Comparison of ENCODE assay signal across 9 mouse cellular contexts in the genomic region with DNA sequence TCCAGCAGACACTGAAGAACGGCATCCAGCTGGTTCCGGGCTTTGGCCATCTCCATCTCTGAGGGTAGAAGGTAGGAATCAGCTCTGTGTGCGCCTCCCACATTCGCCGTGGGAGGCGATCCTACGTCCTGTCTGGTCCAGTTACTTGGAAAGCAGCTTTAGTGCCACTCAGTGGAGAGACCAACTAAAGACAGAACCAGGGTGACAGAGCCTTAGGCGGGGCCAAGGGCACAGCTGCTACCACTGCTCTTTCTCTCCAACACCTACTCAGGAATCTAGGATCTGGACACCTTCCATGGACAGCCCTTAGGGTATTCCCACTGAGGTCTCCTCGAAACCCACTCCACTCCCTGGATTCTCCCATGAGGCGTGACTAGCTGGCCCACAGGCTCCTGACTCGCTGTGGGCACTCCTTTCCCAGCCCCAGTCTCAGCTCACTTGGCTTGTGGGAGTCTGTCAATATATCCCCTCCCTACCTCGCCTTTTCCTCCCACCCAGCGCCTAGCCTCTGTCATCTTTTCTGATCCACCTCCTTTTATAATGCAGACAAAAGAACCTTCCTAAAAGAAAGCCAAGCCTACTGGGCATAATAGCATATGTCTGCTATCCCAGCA. TPM values are rescaled to one million over a fixed set of nuclear protein-coding genes. Genes with fewer than 3 reads are reported as not detected.
DNase-seq lines count a peak whose midpoint lies in the region; ATAC-seq and TF ChIP-seq lines count a peak whose summit lies in the region.
"Had no signal": no experiment of that assay in that cellular context is flagged by ENCODE, and none has a peak within 500 bp of the region (broad histone marks: within the 10 kb centered on the region; RNA-seq: fewer than 3 reads in every experiment).

No protein-coding gene starts in this region.

- peak overlapping the region; percentile 76 for H3K4me3 ChIP-seq in midbrain, embryonic 10.5 days
- no peak overlapping the region for H3K4me3 ChIP-seq in midbrain, embryonic 11.5 days (ENCODE audit: low read depth, low read length)
- H3K4me3 ChIP-seq in limb, embryonic 11.5 days (ENCODE audit: low read depth, low read length) = peak overlapping the region; percentile 39; the same call in 1 of the 2 replicates
- no peak overlapping the region for H3K4me3 ChIP-seq in stomach, postnatal 0 days (ENCODE audit: low read depth, low read length)
- H3K4me3 ChIP-seq in kidney, adult 2 months (ENCODE audit: insufficient read depth, low read depth, low read length) = no peak overlapping the region

- no peak overlapping the region; the same call in 1 of the 2 replicates for H3K4me2 ChIP-seq in midbrain, embryonic 11.5 days
- H3K4me2 ChIP-seq in limb, embryonic 11.5 days (ENCODE audit: low read depth, severe bottlenecking) = no peak overlapping the region
- H3K4me2 ChIP-seq in stomach, postnatal 0 days (replicated peaks; ENCODE audit: low read depth) = 0 out of 2 replicates have a peak overlapping the region, but pooled peaks have one; percentile 14

- no peak overlapping the region for H3K27ac ChIP-seq in midbrain, embryonic 10.5 days (replicated peaks)
- no peak overlapping the region for H3K27ac ChIP-seq in midbrain, embryonic 11.5 days (ENCODE audit: low read depth, low read length)
- H3K27ac ChIP-seq in limb, embryonic 11.5 days (replicated peaks; ENCODE audit: low read depth, low read length) = no peak overlapping the region
- no peak overlapping the region for H3K27ac ChIP-seq in stomach, postnatal 0 days (replicated peaks)
- H3K27ac ChIP-seq in kidney, adult 2 months (ENCODE audit: insufficient read depth, low read depth, low read length) = no peak overlapping the region

- peaks cover 44% of the 10 kb centered on the region for H3K36me3 ChIP-seq in midbrain, embryonic 10.5 days
- peaks cover 14% of the 10 kb centered on the region; the same call in 1 of the 2 replicates for H3K36me3 ChIP-seq in midbrain, embryonic 11.5 days (ENCODE audit: control insufficient read depth, insufficient read depth, low read length)
- peaks cover 8% of the 10 kb centered on the region; the same call in 1 of the 2 replicates for H3K36me3 ChIP-seq in limb, embryonic 11.5 days (ENCODE audit: control insufficient read depth, insufficient read depth, low read length)
- peaks cover 15% of the 10 kb centered on the region for H3K36me3 ChIP-seq in stomach, postnatal 0 days (ENCODE audit: control insufficient read depth, insufficient read depth, low read length)
- no peaks in the 10 kb centered on the region for H3K36me3 ChIP-seq in kidney, adult 2 months (ENCODE audit: control insufficient read depth, insufficient read depth, low read length)

- no peak overlapping the region for H3K9ac ChIP-seq in midbrain, embryonic 11.5 days (ENCODE audit: low read length)
- no peak overlapping the region for H3K9ac ChIP-seq in limb, embryonic 11.5 days (ENCODE audit: low read length)
- H3K9ac ChIP-seq in stomach, postnatal 0 days (ENCODE audit: low read length) = 0 out of 2 replicates have a peak overlapping the region, but pooled peaks have one; percentile 13

- no peak for ATAC-seq in midbrain, embryonic 11.5 days (ENCODE audit: low FRiP score)
- ATAC-seq in limb, embryonic 11.5 days (ENCODE audit: insufficient number of reproducible peaks, low FRiP score, low TSS enrichment, low read depth) = no peak
- ATAC-seq in stomach, postnatal 0 days (ENCODE audit: low FRiP score, low TSS enrichment) = no peak

- no peak for TF ChIP-seq EP300 in stomach, postnatal 0 days (optimal IDR thresholded peaks at IDR 0.05)

- WGBS in midbrain, embryonic 10.5 days = 92% methylated on average over 13 of the region's 13 CpGs
- WGBS in midbrain, embryonic 11.5 days = 87% methylated on average over 13 of the region's 13 CpGs
- 87% methylated on average over 13 of the region's 13 CpGs for WGBS in limb, embryonic 11.5 days
- 81% methylated on average over 13 of the region's 13 CpGs for WGBS in stomach, postnatal 0 days
- WGBS in kidney, adult 2 months = 80% methylated on average over 13 of the region's 13 CpGs

- DNase-seq in adrenal gland, postnatal 14 days = peak; percentile 43
- DNase-seq in adrenal gland, adult 8-10 months = no peak
- no peak for DNase-seq in midbrain, embryonic 10.5 days (ENCODE audit: low spot score)
- DNase-seq in midbrain, embryonic 11.5 days (ENCODE audit: low spot score, missing footprints) = no peak
- no peak for DNase-seq in limb, embryonic 11.5 days (ENCODE audit: low spot score)
- no peak for DNase-seq in stomach, postnatal 0 days (ENCODE audit: low spot score)
- no peak for DNase-seq in lung, postnatal 14 days
- DNase-seq in kidney, adult 2 months = no peak
- DNase-seq: right cerebral cortex, postnatal 4 days had no signal

- H3K4me1 ChIP-seq in midbrain, embryonic 10.5 days = peaks cover 39% of the 10 kb centered on the region
- H3K4me1 ChIP-seq in midbrain, embryonic 11.5 days (ENCODE audit: control insufficient read depth, insufficient read depth, low read length) = peaks cover 19% of the 10 kb centered on the region
- H3K4me1 ChIP-seq in limb, embryonic 11.5 days (ENCODE audit: control insufficient read depth, insufficient read depth, low read length) = peaks cover 11% of the 10 kb centered on the region
- H3K4me1 ChIP-seq in stomach, postnatal 0 days (replicated peaks; ENCODE audit: control insufficient read depth, insufficient read depth) = 0 out of 2 replicates have a peak, but pooled peaks cover 2% of the 10 kb centered on the region
- H3K4me1 ChIP-seq in kidney, adult 2 months (ENCODE audit: control insufficient read depth, insufficient read depth, low read length) = no peaks in the 10 kb centered on the region; the same call in 1 of the 2 replicates

- no peak for TF ChIP-seq CTCF in stomach, postnatal 0 days (IDR thresholded peaks at IDR 0.05; ENCODE audit: low read depth)
- no peak for TF ChIP-seq CTCF in kidney, adult 2 months (conservative IDR thresholded peaks at IDR 0.05; ENCODE audit: insufficient read depth, insufficient read length, low read depth, low read length)

- TF ChIP-seq POLR2A in kidney, adult 2 months (IDR thresholded peaks at IDR 0.05; ENCODE audit: low read depth, low read length) = no peak

- 0 out of 2 replicates have a peak, but pooled peaks cover 4% of the 10 kb centered on the region for H3K27me3 ChIP-seq in midbrain, embryonic 10.5 days (ENCODE audit: low read depth, poor library complexity, severe bottlenecking)
- no peaks in the 10 kb centered on the region for H3K27me3 ChIP-seq in midbrain, embryonic 11.5 days (ENCODE audit: control insufficient read depth, insufficient read depth, low read length)
- no peaks in the 10 kb centered on the region for H3K27me3 ChIP-seq in limb, embryonic 11.5 days (ENCODE audit: control insufficient read depth, insufficient read depth, low read length)
- no peaks in the 10 kb centered on the region for H3K27me3 ChIP-seq in stomach, postnatal 0 days (ENCODE audit: control insufficient read depth, insufficient read depth, low read length)
- H3K27me3 ChIP-seq in kidney, adult 2 months (replicated peaks; ENCODE audit: control insufficient read depth, insufficient read depth, low read length) = no peaks in the 10 kb centered on the region

- H3K9me3 ChIP-seq in midbrain, embryonic 10.5 days (replicated peaks) = no peaks in the 10 kb centered on the region
- no peaks in the 10 kb centered on the region for H3K9me3 ChIP-seq in midbrain, embryonic 11.5 days (ENCODE audit: control insufficient read depth, low read length)
- no peaks in the 10 kb centered on the region for H3K9me3 ChIP-seq in limb, embryonic 11.5 days (ENCODE audit: control insufficient read depth, low read length)
- H3K9me3 ChIP-seq in stomach, postnatal 0 days (ENCODE audit: control insufficient read depth, low read length) = no peaks in the 10 kb centered on the region

RNA-seq across cellular contexts. Expression of a gene that starts 1.6 kb away (rescaled TPM):
- 41.6 and 46.3 TPM in 2 replicates for total RNA-seq in adrenal gland, postnatal 14 days (2021)
- 10 to 100 TPM; 56.1 to 65.5 (median 61.7) TPM for total RNA-seq in adrenal gland, adult 8-10 months (2022)
- polyA plus RNA-seq in midbrain, embryonic 10.5 days (2016; fragmentation: Nextera tagmentation; extraction: Ambion mirVana) = 45.9 and 46.7 TPM in 2 replicates
- polyA plus RNA-seq in midbrain, embryonic 11.5 days (2014; fragmentation: Nextera tagmentation; extraction: Ambion mirVana) = 48.7 and 49.7 TPM in 2 replicates
- 40.6 and 46.9 TPM in 2 replicates for polyA plus RNA-seq in limb, embryonic 11.5 days (2014; fragmentation: Nextera tagmentation; extraction: Ambion mirVana)
- polyA plus RNA-seq in stomach, postnatal 0 days (2015; fragmentation: Nextera tagmentation; extraction: Ambion mirVana) = 30.2 and 30.9 TPM in 2 replicates
- 29.0 and 33.8 TPM in 2 replicates for polyA plus RNA-seq in kidney, adult 2 months (2012; rRNA removed)

RNA-seq across cellular contexts. Expression of a gene that starts 5.1 kb away (rescaled TPM):
- total RNA-seq in adrenal gland, postnatal 14 days (2021) = 60.3 and 66.8 TPM in 2 replicates
- 10 to 100 TPM; 70.4 to 83.6 (median 73.1) TPM for total RNA-seq in adrenal gland, adult 8-10 months (2022)
- 93.2 and 99.5 TPM in 2 replicates for polyA plus RNA-seq in midbrain, embryonic 10.5 days (2016; fragmentation: Nextera tagmentation; extraction: Ambion mirVana)
- polyA plus RNA-seq in midbrain, embryonic 11.5 days (2014; fragmentation: Nextera tagmentation; extraction: Ambion mirVana) = 90.7 and 94.8 TPM in 2 replicates
- 91.9 and 100 TPM in 2 replicates for polyA plus RNA-seq in limb, embryonic 11.5 days (2014; fragmentation: Nextera tagmentation; extraction: Ambion mirVana)
- polyA plus RNA-seq in stomach, postnatal 0 days (2015; fragmentation: Nextera tagmentation; extraction: Ambion mirVana) = 60.5 and 63.9 TPM in 2 replicates
- polyA plus RNA-seq in kidney, adult 2 months (2012; rRNA removed) = 47.9 and 54.5 TPM in 2 replicates

RNA-seq across cellular contexts. Expression of a gene that starts 5.1 kb away (rescaled TPM):
- total RNA-seq in adrenal gland, postnatal 14 days (2021) = 3.8 and 4.6 TPM in 2 replicates
- total RNA-seq in adrenal gland, adult 8-10 months (2022) = 10 to 100 TPM in 1 of 4 experiments, 1 to 10 TPM in 3; 2.9 to 11.3 (median 7.4) TPM
- 17.0 and 19.6 TPM in 2 replicates for polyA plus RNA-seq in midbrain, embryonic 10.5 days (2016; fragmentation: Nextera tagmentation; extraction: Ambion mirVana)
- polyA plus RNA-seq in midbrain, embryonic 11.5 days (2014; fragmentation: Nextera tagmentation; extraction: Ambion mirVana) = 6.9 and 7.5 TPM in 2 replicates
- polyA plus RNA-seq in limb, embryonic 11.5 days (2014; fragmentation: Nextera tagmentation; extraction: Ambion mirVana) = 6.0 and 6.8 TPM in 2 replicates
- 2.5 and 2.6 TPM in 2 replicates for polyA plus RNA-seq in stomach, postnatal 0 days (2015; fragmentation: Nextera tagmentation; extraction: Ambion mirVana)
- polyA plus RNA-seq in kidney, adult 2 months (2012; rRNA removed) = 1.5 and 1.9 TPM in 2 replicates

RNA-seq across cellular contexts. Expression of a gene that starts 5.4 kb away (rescaled TPM):
- 117 and 125 TPM in 2 replicates for total RNA-seq in adrenal gland, postnatal 14 days (2021)
- total RNA-seq in adrenal gland, adult 8-10 months (2022) = 100 to 1,000 TPM; 146 to 179 (median 164) TPM
- 131 and 133 TPM in 2 replicates for polyA plus RNA-seq in midbrain, embryonic 10.5 days (2016; fragmentation: Nextera tagmentation; extraction: Ambion mirVana)
- polyA plus RNA-seq in midbrain, embryonic 11.5 days (2014; fragmentation: Nextera tagmentation; extraction: Ambion mirVana) = 98.0 and 110 TPM in 2 replicates
- 105 and 123 TPM in 2 replicates for polyA plus RNA-seq in limb, embryonic 11.5 days (2014; fragmentation: Nextera tagmentation; extraction: Ambion mirVana)
- 185 and 197 TPM in 2 replicates for polyA plus RNA-seq in stomach, postnatal 0 days (2015; fragmentation: Nextera tagmentation; extraction: Ambion mirVana)
- 168 and 223 TPM in 2 replicates for polyA plus RNA-seq in kidney, adult 2 months (2012; rRNA removed)

RNA-seq across cellular contexts. Expression of a gene that starts 5.9 kb away (rescaled TPM):
- 7.6 and 9.2 TPM in 2 replicates for total RNA-seq in adrenal gland, postnatal 14 days (2021)
- total RNA-seq in adrenal gland, adult 8-10 months (2022) = 10 to 100 TPM in 2 of 4 experiments, 1 to 10 TPM in 2; 9.1 to 13.4 (median 10.0) TPM
- 13.4 and 17.1 TPM in 2 replicates for polyA plus RNA-seq in midbrain, embryonic 10.5 days (2016; fragmentation: Nextera tagmentation; extraction: Ambion mirVana)
- 11.3 and 11.5 TPM in 2 replicates for polyA plus RNA-seq in midbrain, embryonic 11.5 days (2014; fragmentation: Nextera tagmentation; extraction: Ambion mirVana)
- polyA plus RNA-seq in limb, embryonic 11.5 days (2014; fragmentation: Nextera tagmentation; extraction: Ambion mirVana) = 20.0 and 21.9 TPM in 2 replicates
- 2.2 and 2.3 TPM in 2 replicates for polyA plus RNA-seq in stomach, postnatal 0 days (2015; fragmentation: Nextera tagmentation; extraction: Ambion mirVana)
- 7.1 and 8.5 TPM in 2 replicates for polyA plus RNA-seq in kidney, adult 2 months (2012; rRNA removed)

Comparison
In these comparisons a context has a peak if more than half of its experiments do, and no peak if none do; other contexts are left out.
1. H3K4me3 ChIP-seq: peak in midbrain, embryonic 10.5 days (single experiment) and limb, embryonic 11.5 days (single experiment); none in midbrain, embryonic 11.5 days (single experiment), stomach, postnatal 0 days (single experiment) and kidney, adult 2 months (single experiment).